Mouse (Mus musculus) lung, adult 18-20 months (tissue): ENCODE results near the gene Hal.

ENCODE experiments used
- DNase-seq, 2 experiments: peaks; one replicate each; pipeline ENCODE4 v3.0.0; 2022; ENCODE audit warnings: mixed read lengths in 2 of 2

Gene Hal

GRCm38 (mm10) chr10:93568671-93569070 lies 80.1 kb downstream of the Hal start:
- DNase-seq: no peak
